Mouse (Mus musculus): ENCODE results near the gene Ccdc188. TPM values are rescaled to one million over a fixed set of nuclear protein-coding genes. Genes with fewer than 3 reads are reported as not detected.
A peak's percentile ranks its signal among the peaks of the same experiment; 100 is the strongest.

The Ccdc188 gene
- total RNA-seq, 2 experiments from 2014 or later = not detected

- no peak for ATAC-seq (ENCODE audit: poor library complexity, severe bottlenecking)
These were observed 16.4 kb downstream of the Ccdc188 start for GRCm38 (mm10) chr16:18233919-18234670.

GRCm38 (mm10) chr16:18234671-18235388, 17.2 kb downstream of the Ccdc188 start, which contains the start of gene Zdhhc8:
Gene Zdhhc8, minus strand, starts transcription at chr16:18235136.
- peak; percentile 59 for ATAC-seq (ENCODE audit: poor library complexity, severe bottlenecking)

GRCm38 (mm10) chr16:18235389-18236065, 17.8 kb downstream of the Ccdc188 start:
- peak; percentile 60 for ATAC-seq (ENCODE audit: poor library complexity, severe bottlenecking)

GRCm38 (mm10) chr16:18236676-18237501, 19.2 kb downstream of the Ccdc188 start:
- ATAC-seq (ENCODE audit: poor library complexity, severe bottlenecking) = no peak

- no peak for ATAC-seq (ENCODE audit: poor library complexity, severe bottlenecking)
These were observed 23.9 kb downstream of the Ccdc188 start for GRCm38 (mm10) chr16:18241581-18241980.

- ATAC-seq (ENCODE audit: poor library complexity, severe bottlenecking) = no peak
These were observed 30.1 kb downstream of the Ccdc188 start for GRCm38 (mm10) chr16:18247521-18248399.

GRCm38 (mm10) chr16:18248433-18249363, 31.0 kb downstream of the Ccdc188 start, which contains the start of the genes Trmt2a and Ranbp1:
Gene Trmt2a, plus strand, starts transcription at chr16:18248679.
Gene Ranbp1, minus strand, starts transcription at chr16:18248732.
- ATAC-seq (ENCODE audit: poor library complexity, severe bottlenecking) = peak; percentile 87

- peak; percentile 66 for ATAC-seq (ENCODE audit: poor library complexity, severe bottlenecking)
These were observed 31.8 kb downstream of the Ccdc188 start for GRCm38 (mm10) chr16:18249364-18249967.

- ATAC-seq (ENCODE audit: poor library complexity, severe bottlenecking) = no peak
These were observed 32.6 kb downstream of the Ccdc188 start for GRCm38 (mm10) chr16:18250231-18250630.

- no peak for ATAC-seq (ENCODE audit: poor library complexity, severe bottlenecking)
These were observed 33.4 kb downstream of the Ccdc188 start for GRCm38 (mm10) chr16:18250828-18251790.

- no peak for ATAC-seq (ENCODE audit: poor library complexity, severe bottlenecking)
These were observed 35.1 kb downstream of the Ccdc188 start for GRCm38 (mm10) chr16:18252736-18253135.

GRCm38 (mm10) chr16:18253866-18254265, 36.2 kb downstream of the Ccdc188 start:
- no peak for ATAC-seq (ENCODE audit: poor library complexity, severe bottlenecking)

GRCm38 (mm10) chr16:18258221-18258620, 40.5 kb downstream of the Ccdc188 start, which contains the start of gene Gm49776:
Gene Gm49776, minus strand, starts transcription at chr16:18258321.
- ATAC-seq (ENCODE audit: poor library complexity, severe bottlenecking) = no peak

GRCm38 (mm10) chr16:18265024-18265423, 47.3 kb downstream of the Ccdc188 start:
- no peak for ATAC-seq (ENCODE audit: poor library complexity, severe bottlenecking)

GRCm38 (mm10) chr16:18268182-18268581, 50.5 kb downstream of the Ccdc188 start:
- no peak for ATAC-seq (ENCODE audit: poor library complexity, severe bottlenecking)

Measured in megakaryocyte, adult 5-6 weeks (primary cell).